Mouse (Mus musculus): ENCODE data around the gene Gm2075. TPM values are rescaled to one million over a fixed set of nuclear protein-coding genes. Genes with fewer than 3 reads are reported as not detected.

Gene Gm2075
- not detected in 2 replicates for polyA plus RNA-seq (2015; fragmentation: Nextera tagmentation; extraction: Ambion mirVana)

DNA sequence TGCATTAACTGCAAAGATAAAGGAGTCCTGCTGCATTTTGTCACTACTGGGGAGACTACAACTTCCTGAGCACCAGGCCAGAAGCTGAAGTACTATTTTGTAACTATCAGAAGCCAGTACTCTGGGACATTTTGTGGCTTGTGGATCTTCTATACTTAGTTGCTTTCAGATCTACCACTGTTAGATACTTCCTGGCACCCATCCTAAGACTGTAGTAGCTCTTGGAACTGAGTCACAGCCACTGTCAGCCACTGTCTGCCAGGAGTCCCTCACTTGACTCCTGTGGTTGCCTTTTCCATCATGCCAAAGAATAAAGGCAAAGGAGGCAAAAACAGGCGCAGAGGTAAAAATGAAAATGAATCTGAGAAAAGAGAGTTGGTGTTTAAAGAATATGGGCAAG is at the start of gene Gm2075:
Gene Gm2075, plus strand, starts transcription at position 301 of the 400 bp plus-strand sequence.

GRCm38 (mm10) chr12:88018671-88019070 is 7.0 kb downstream of the Gm2075 start, which contains the start of gene Gm6803:
Gene Gm6803 (minus strand): TSS chr12:88018771.

DNA sequence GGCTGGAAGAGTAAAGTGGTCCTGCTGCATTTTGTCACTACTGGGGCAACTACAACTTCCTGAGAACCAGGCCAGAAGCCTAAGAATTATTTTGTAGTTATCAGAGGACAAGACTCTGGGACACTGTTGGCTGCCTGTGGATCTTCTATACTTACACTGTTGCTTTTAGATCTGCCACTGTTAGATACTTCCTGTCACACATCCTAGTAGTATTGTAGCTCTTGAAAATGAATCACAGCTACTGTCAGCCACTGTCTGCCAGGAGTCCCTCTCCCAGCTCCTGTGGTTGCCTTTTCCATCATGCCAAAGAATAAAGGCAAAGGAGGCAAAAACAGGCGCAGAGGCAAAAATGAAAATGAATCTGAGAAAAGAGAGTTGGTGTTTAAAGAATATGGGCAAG is 15.1 kb downstream of the Gm2075 start, which contains the start of gene Gm2056:
Gene Gm2056, plus strand, starts transcription at position 301 of the 400 bp plus-strand sequence.

Other genes with a start within 250 kb of the Gm2075 start
- gene Gm21319, start 236.1 kb upstream of the Gm2075 start, polyA plus RNA-seq (2015; fragmentation: Nextera tagmentation; extraction: Ambion mirVana): not detected in 2 replicates
- not detected in 2 replicates for gene Gm21936, start 216.3 kb upstream of the Gm2075 start, polyA plus RNA-seq (2015; fragmentation: Nextera tagmentation; extraction: Ambion mirVana)
- gene BB287469, start 195.3 kb upstream of the Gm2075 start, polyA plus RNA-seq (2015; fragmentation: Nextera tagmentation; extraction: Ambion mirVana): not detected in 2 replicates
- not detected in 2 replicates for gene Gm2001, start 169.5 kb upstream of the Gm2075 start, polyA plus RNA-seq (2015; fragmentation: Nextera tagmentation; extraction: Ambion mirVana)
- gene Gm2016, start 137.8 kb upstream of the Gm2075 start, polyA plus RNA-seq (2015; fragmentation: Nextera tagmentation; extraction: Ambion mirVana): not detected in 2 replicates
- gene Gm2022, start 116.5 kb upstream of the Gm2075 start, polyA plus RNA-seq (2015; fragmentation: Nextera tagmentation; extraction: Ambion mirVana): not detected in 2 replicates
- gene Gm2035, start 92.0 kb upstream of the Gm2075 start, polyA plus RNA-seq (2015; fragmentation: Nextera tagmentation; extraction: Ambion mirVana): not detected in 2 replicates
- gene Gm2042, start 57.8 kb upstream of the Gm2075 start, polyA plus RNA-seq (2015; fragmentation: Nextera tagmentation; extraction: Ambion mirVana): not detected in 2 replicates
- not detected in 2 replicates for gene Gm6803, start 6.9 kb downstream of the Gm2075 start, polyA plus RNA-seq (2015; fragmentation: Nextera tagmentation; extraction: Ambion mirVana)
- not detected in 2 replicates for gene Gm2056, start 15.2 kb downstream of the Gm2075 start, polyA plus RNA-seq (2015; fragmentation: Nextera tagmentation; extraction: Ambion mirVana)
- not detected in 2 replicates for gene Gm16368, start 71.8 kb downstream of the Gm2075 start, polyA plus RNA-seq (2015; fragmentation: Nextera tagmentation; extraction: Ambion mirVana)
- gene Gm10436, start 170.3 kb downstream of the Gm2075 start, polyA plus RNA-seq (2015; fragmentation: Nextera tagmentation; extraction: Ambion mirVana): not detected in 2 replicates
- gene Gm8332, start 238.3 kb downstream of the Gm2075 start, polyA plus RNA-seq (2015; fragmentation: Nextera tagmentation; extraction: Ambion mirVana): not detected in 2 replicates